Mouse (Mus musculus): Measurements from ENCODE around the gene Hist1h2bh. TPM values are rescaled to one million over a fixed set of nuclear protein-coding genes. Genes with fewer than 3 reads are reported as not detected.

The Hist1h2bh gene
- polyA plus RNA-seq, 1 experiment from 2014 or later, result 1.6 TPM

DNA sequence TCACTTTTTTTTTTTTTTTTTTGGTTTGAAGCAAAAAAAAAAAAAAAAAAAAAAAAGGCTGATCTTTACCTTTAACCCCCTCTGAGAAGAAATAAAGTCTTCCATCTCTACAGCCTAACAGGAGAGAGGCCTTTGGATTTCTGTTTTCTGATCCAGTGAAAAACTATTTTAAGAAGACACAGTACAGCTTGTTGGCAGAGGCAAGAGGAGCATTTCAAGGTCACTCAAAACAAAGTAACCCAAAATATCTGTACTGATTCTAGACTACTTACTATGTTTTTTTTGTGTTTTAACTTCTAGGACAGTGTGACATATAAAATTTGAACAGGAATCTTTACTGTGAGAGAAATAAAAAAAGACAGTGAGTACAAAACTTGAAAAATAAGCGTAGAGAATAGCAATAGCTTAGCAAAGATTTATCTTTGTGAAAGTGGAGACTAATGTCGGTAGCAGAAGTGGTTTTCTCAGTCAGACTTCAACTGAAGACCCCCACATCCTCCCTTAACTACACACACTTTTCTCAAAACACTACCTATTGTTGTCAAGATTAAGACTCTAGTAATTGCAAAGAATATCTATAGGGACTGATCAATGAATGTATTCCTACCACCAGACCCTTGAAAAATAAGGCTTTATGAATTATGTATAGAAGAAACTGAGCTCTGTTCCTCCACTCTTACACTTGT is 13.6 kb downstream of the Hist1h2bh start:
- Histone ChIP-seq H3K9me3 (ENCODE audit: control insufficient read depth, low read length) (no peaks in the 10 kb centered on the region), H3K36me3 (ENCODE audit: control insufficient read depth, insufficient read depth, low read length) (no peaks in the 10 kb centered on the region), H3K27ac (ENCODE audit: low read depth, low read length) (peak overlapping the region; percentile 100; the same call in 1 of the 2 replicates), H3K27me3 (replicated peaks; ENCODE audit: control insufficient read depth, insufficient read depth, low read length) (no peaks in the 10 kb centered on the region), H3K4me3 (ENCODE audit: low read depth, low read length) (peak overlapping the region; percentile 65), H3K4me2 (peak overlapping the region; percentile 88), H3K9ac (ENCODE audit: low read depth, low read length) (peak overlapping the region; percentile 94), H3K4me1 (replicated peaks; ENCODE audit: control insufficient read depth, insufficient read depth, low read length) (peaks cover 17% of the 10 kb centered on the region)
- DNase-seq (ENCODE audit: low spot score) (no peak), ATAC-seq (replicated peaks; ENCODE audit: low FRiP score) (no peak)
- WGBS, result 22% methylated on average over 2 of the region's 2 CpGs

DNA sequence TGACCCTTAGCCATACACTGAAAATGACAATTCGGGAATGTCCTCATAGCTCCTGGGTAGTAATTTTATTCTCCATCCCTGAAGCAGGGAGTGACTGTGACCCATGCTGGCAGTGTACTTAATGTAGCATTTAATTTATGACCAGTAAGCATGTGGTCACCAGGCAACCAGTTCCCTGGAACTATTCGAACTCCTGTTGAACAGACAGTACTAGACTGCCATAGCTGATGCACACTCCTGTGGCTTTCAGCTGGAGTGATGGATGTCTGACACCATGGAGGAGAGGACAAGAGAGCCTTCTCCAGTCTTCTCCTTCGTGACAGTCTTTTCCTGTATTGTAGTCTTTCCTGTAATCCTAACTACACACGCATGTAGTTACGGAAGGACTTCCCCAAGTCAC is 14.2 kb downstream of the Hist1h2bh start:
- no peak overlapping the region; the same call in 1 of the 2 replicates for H3K27ac ChIP-seq (ENCODE audit: low read depth, low read length)
- no peaks in the 10 kb centered on the region for H3K36me3 ChIP-seq (ENCODE audit: control insufficient read depth, insufficient read depth, low read length)
- no peak overlapping the region for H3K9ac ChIP-seq (ENCODE audit: low read depth, low read length)
- H3K4me2 ChIP-seq, result peak overlapping the region; percentile 25; the same call in 1 of the 2 replicates
- no peaks in the 10 kb centered on the region for H3K27me3 ChIP-seq (replicated peaks; ENCODE audit: control insufficient read depth, insufficient read depth, low read length)
- no peak overlapping the region for H3K4me3 ChIP-seq (ENCODE audit: low read depth, low read length)
- no peak for DNase-seq (ENCODE audit: low spot score)
- no peaks in the 10 kb centered on the region for H3K9me3 ChIP-seq (ENCODE audit: control insufficient read depth, low read length)
- H3K4me1 ChIP-seq (replicated peaks; ENCODE audit: control insufficient read depth, insufficient read depth, low read length), result peaks cover 17% of the 10 kb centered on the region
- no peak for ATAC-seq (replicated peaks; ENCODE audit: low FRiP score)
- 80% methylated on average over 5 of the region's 5 CpGs for WGBS

DNA sequence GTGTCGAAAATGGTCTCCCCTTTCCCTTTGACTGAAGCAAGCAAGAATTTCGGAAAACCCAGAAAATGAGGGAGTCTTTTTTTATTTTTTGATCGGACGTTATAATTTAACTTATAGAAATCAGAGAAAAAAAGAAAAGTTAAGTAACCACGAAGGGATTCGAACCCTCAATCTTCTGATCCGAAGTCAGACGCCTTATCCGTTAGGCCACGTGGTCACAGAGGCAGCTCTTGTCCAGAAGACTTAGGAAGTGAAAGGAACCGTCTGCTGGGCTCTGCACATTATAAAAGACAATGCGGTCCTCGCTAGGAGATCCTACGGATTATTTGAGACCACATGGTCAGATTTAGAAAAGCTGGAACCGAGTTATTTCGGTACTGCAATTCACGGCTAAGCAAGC is 16.9 kb downstream of the Hist1h2bh start:
- no peaks in the 10 kb centered on the region for H3K9me3 ChIP-seq (ENCODE audit: control insufficient read depth, low read length)
- H3K4me2 ChIP-seq, result peak overlapping the region; percentile 71
- DNase-seq (ENCODE audit: low spot score), result peak; percentile 90
- WGBS, result under 1% methylated on average over 17 of the region's 17 CpGs
- H3K27ac ChIP-seq (ENCODE audit: low read depth, low read length), result peak overlapping the region; percentile 11; the same call in 1 of the 2 replicates
- H3K4me3 ChIP-seq (ENCODE audit: low read depth, low read length), result peak overlapping the region; percentile 50
- H3K9ac ChIP-seq (ENCODE audit: low read depth, low read length), result peak overlapping the region; percentile 58
- ATAC-seq (replicated peaks; ENCODE audit: low FRiP score), result 0 out of 2 replicates have a peak, but pooled peaks have one; percentile 24
- H3K36me3 ChIP-seq (ENCODE audit: control insufficient read depth, insufficient read depth, low read length), result no peaks in the 10 kb centered on the region
- peaks cover 15% of the 10 kb centered on the region for H3K4me1 ChIP-seq (replicated peaks; ENCODE audit: control insufficient read depth, insufficient read depth, low read length)
- H3K27me3 ChIP-seq (replicated peaks; ENCODE audit: control insufficient read depth, insufficient read depth, low read length), result no peaks in the 10 kb centered on the region

DNA sequence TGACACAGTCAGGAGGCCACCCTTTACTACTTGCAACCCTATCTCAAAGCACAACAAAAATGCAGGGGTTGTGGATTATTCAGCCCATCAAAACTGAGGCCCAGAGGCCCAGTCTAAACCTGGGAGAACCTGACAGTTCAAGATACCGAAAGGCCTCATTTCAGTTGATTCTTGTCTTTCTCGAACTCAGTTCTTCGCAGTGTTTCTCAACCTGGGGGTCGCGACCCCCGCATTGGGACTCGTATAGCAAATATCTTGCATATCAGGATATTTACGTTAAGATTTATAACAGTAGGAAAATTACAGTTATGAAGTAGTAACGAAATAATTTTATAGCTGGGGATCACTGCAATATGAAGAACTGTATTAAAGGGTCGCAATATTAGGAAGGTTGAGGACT is 17.3 kb downstream of the Hist1h2bh start:
- Histone ChIP-seq H3K9ac (ENCODE audit: low read depth, low read length) (peak overlapping the region; percentile 1), H3K4me2 (peak overlapping the region; percentile 71), H3K27ac (ENCODE audit: low read depth, low read length) (peak overlapping the region; percentile 2; the same call in 1 of the 2 replicates), H3K4me3 (ENCODE audit: low read depth, low read length) (peak overlapping the region; percentile 50), H3K36me3 (ENCODE audit: control insufficient read depth, insufficient read depth, low read length) (no peaks in the 10 kb centered on the region), H3K4me1 (replicated peaks; ENCODE audit: control insufficient read depth, insufficient read depth, low read length) (peaks cover 19% of the 10 kb centered on the region), H3K27me3 (replicated peaks; ENCODE audit: control insufficient read depth, insufficient read depth, low read length) (no peaks in the 10 kb centered on the region), H3K9me3 (ENCODE audit: control insufficient read depth, low read length) (no peaks in the 10 kb centered on the region)
- DNase-seq (ENCODE audit: low spot score) (no peak), ATAC-seq (replicated peaks; ENCODE audit: low FRiP score) (no peak)
- 2% methylated on average over 10 of the region's 10 CpGs for WGBS

DNA sequence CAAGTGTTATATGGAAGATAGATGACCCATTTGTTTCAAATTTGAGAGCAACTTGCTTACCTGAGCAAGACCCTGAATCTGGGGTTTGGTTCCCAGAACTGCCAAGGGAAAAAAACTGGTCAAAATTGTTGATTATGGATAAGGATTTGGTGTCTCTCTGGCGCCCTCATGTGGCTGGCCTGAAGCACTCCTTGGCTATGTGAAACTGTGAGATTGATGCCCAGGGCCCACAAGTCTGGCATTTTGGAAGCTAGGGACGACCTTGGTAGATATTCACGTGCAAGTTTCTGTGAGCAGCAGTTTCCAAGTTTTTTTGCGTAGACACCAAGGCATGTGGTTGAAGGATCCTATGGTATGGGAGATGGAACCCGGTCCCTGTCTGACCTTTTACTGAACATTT is 18.5 kb downstream of the Hist1h2bh start:
- ATAC-seq (replicated peaks; ENCODE audit: low FRiP score), result no peak

DNA sequence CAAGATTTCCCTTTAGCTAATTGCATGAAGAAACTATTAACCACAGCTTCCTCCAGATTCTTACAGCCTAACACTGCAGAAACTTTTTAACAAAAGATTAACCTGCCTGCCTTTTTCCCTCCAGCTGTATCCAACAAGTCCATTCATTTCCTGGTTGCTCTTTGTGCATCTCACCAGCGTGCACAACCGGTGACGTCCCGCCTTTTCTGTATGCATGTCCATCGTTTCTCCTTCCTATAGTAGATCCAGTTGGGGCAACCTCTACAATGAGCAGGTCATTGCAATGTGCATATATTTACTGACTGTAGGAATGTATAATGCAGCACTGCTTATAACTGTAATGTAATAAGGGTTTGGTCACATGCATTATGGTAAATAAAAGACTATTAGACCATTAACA is 19.2 kb downstream of the Hist1h2bh start:
- DNase-seq (ENCODE audit: low spot score) (no peak), ATAC-seq (replicated peaks; ENCODE audit: low FRiP score) (no peak)
- Histone ChIP-seq H3K36me3 (ENCODE audit: control insufficient read depth, insufficient read depth, low read length) (no peaks in the 10 kb centered on the region), H3K9me3 (ENCODE audit: control insufficient read depth, low read length) (no peaks in the 10 kb centered on the region), H3K9ac (ENCODE audit: low read depth, low read length) (no peak overlapping the region), H3K4me1 (replicated peaks; ENCODE audit: control insufficient read depth, insufficient read depth, low read length) (peaks cover 23% of the 10 kb centered on the region), H3K27ac (ENCODE audit: low read depth, low read length) (no peak overlapping the region), H3K4me2 (peak overlapping the region; percentile 40; the same call in 1 of the 2 replicates), H3K4me3 (ENCODE audit: low read depth, low read length) (no peak overlapping the region), H3K27me3 (replicated peaks; ENCODE audit: control insufficient read depth, insufficient read depth, low read length) (no peaks in the 10 kb centered on the region)
- WGBS, result 44% methylated on average over 5 of the region's 5 CpGs

More for the DNA sequence above, 18.5 kb downstream of the Hist1h2bh start:
- Histone ChIP-seq H3K4me2 (peak overlapping the region; percentile 31), H3K9me3 (ENCODE audit: control insufficient read depth, low read length) (no peaks in the 10 kb centered on the region), H3K4me3 (ENCODE audit: low read depth, low read length) (no peak overlapping the region), H3K36me3 (ENCODE audit: control insufficient read depth, insufficient read depth, low read length) (no peaks in the 10 kb centered on the region), H3K4me1 (replicated peaks; ENCODE audit: control insufficient read depth, insufficient read depth, low read length) (peaks cover 25% of the 10 kb centered on the region), H3K27me3 (replicated peaks; ENCODE audit: control insufficient read depth, insufficient read depth, low read length) (no peaks in the 10 kb centered on the region), H3K27ac (ENCODE audit: low read depth, low read length) (no peak overlapping the region), H3K9ac (ENCODE audit: low read depth, low read length) (no peak overlapping the region)
- DNase-seq (ENCODE audit: low spot score), result peak; percentile 78
- 8% methylated on average over 5 of the region's 5 CpGs for WGBS

DNA sequence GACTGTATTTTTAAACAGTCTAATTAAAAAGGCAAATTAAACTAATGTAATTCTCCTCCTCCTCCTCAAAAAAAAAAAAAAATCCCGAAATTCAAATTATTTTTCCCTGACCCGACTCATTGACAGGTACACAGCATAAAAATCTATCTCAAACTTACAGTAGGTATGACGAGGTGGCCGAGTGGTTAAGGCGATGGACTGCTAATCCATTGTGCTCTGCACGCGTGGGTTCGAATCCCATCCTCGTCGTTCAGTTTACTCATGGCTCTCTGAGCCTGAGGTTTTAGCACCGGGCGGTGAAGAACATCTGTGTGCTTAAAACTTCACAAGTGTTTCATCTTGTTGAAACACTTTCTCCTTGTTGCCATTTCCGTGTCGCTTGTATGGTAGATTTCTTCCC is 21.5 kb downstream of the Hist1h2bh start:
- H3K9ac ChIP-seq (ENCODE audit: low read depth, low read length), result no peak overlapping the region
- H3K36me3 ChIP-seq (ENCODE audit: control insufficient read depth, insufficient read depth, low read length), result no peaks in the 10 kb centered on the region
- H3K4me2 ChIP-seq, result peak overlapping the region; percentile 92
- DNase-seq (ENCODE audit: low spot score), result peak; percentile 72
- H3K9me3 ChIP-seq (ENCODE audit: control insufficient read depth, low read length), result no peaks in the 10 kb centered on the region
- H3K27me3 ChIP-seq (replicated peaks; ENCODE audit: control insufficient read depth, insufficient read depth, low read length), result no peaks in the 10 kb centered on the region
- H3K27ac ChIP-seq (ENCODE audit: low read depth, low read length), result no peak overlapping the region
- ATAC-seq (replicated peaks; ENCODE audit: low FRiP score), result peak; percentile 56
- H3K4me3 ChIP-seq (ENCODE audit: low read depth, low read length), result peak overlapping the region; percentile 31
- under 1% methylated on average over 14 of the region's 14 CpGs for WGBS
- H3K4me1 ChIP-seq (replicated peaks; ENCODE audit: control insufficient read depth, insufficient read depth, low read length), result peaks cover 18% of the 10 kb centered on the region

DNA sequence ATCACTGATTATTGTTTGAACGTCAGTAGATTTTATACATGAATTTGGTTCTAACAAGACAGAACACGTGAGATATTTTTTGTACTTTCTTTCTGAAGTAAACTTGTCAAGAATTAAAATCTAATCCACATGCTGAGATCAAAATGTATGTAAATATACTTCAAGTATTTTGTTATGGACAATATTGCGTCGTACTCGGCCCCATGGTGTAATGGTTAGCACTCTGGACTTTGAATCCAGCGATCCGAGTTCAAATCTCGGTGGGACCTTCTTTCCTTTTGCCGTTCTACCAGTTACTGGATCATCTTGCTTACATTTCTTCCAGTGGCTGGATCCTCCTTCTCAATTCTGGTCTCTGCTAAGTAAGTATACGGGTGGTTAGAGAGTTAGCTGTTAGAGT is 23.8 kb downstream of the Hist1h2bh start:
- Histone ChIP-seq H3K27ac (ENCODE audit: low read depth, low read length) (peak overlapping the region; percentile 56; the same call in 1 of the 2 replicates), H3K9ac (ENCODE audit: low read depth, low read length) (0 out of 2 replicates have a peak overlapping the region, but pooled peaks have one; percentile 26), H3K27me3 (replicated peaks; ENCODE audit: control insufficient read depth, insufficient read depth, low read length) (no peaks in the 10 kb centered on the region), H3K9me3 (ENCODE audit: control insufficient read depth, low read length) (no peaks in the 10 kb centered on the region), H3K36me3 (ENCODE audit: control insufficient read depth, insufficient read depth, low read length) (no peaks in the 10 kb centered on the region), H3K4me1 (replicated peaks; ENCODE audit: control insufficient read depth, insufficient read depth, low read length) (peaks cover 16% of the 10 kb centered on the region), H3K4me2 (peak overlapping the region; percentile 92), H3K4me3 (ENCODE audit: low read depth, low read length) (peak overlapping the region; percentile 58)
- peak; percentile 62 for ATAC-seq (replicated peaks; ENCODE audit: low FRiP score)
- no peak for DNase-seq (ENCODE audit: low spot score)
- WGBS, result under 1% methylated on average over 10 of the region's 10 CpGs

DNA sequence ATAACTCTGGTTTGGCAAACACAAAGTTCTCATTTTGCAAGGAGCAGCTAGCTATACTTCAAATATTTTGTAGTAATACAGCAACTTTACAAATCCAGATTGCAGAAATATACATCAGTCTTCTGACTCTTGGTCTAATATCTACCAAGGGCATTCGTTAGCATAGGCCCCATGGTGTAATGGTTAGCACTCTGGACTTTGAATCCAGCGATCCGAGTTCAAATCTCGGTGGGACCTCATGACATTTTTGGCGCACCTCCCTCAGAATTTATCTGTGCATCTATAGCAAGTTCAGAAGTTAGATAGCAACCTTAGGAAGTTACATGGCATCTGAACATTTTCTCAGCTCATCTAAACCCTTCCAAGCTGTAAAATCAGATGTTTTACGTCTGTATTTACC is 24.3 kb downstream of the Hist1h2bh start:
- ATAC-seq (replicated peaks; ENCODE audit: low FRiP score) (peak; percentile 68), DNase-seq (ENCODE audit: low spot score) (peak; percentile 76)
- H3K9me3 ChIP-seq (ENCODE audit: control insufficient read depth, low read length), result no peaks in the 10 kb centered on the region
- 0 out of 2 replicates have a peak overlapping the region, but pooled peaks have one; percentile 26 for H3K9ac ChIP-seq (ENCODE audit: low read depth, low read length)
- WGBS, result under 1% methylated on average over 6 of the region's 6 CpGs
- no peaks in the 10 kb centered on the region for H3K27me3 ChIP-seq (replicated peaks; ENCODE audit: control insufficient read depth, insufficient read depth, low read length)
- no peaks in the 10 kb centered on the region for H3K36me3 ChIP-seq (ENCODE audit: control insufficient read depth, insufficient read depth, low read length)
- H3K4me3 ChIP-seq (ENCODE audit: low read depth, low read length), result peak overlapping the region; percentile 58
- peaks cover 16% of the 10 kb centered on the region for H3K4me1 ChIP-seq (replicated peaks; ENCODE audit: control insufficient read depth, insufficient read depth, low read length)
- peak overlapping the region; percentile 92 for H3K4me2 ChIP-seq
- H3K27ac ChIP-seq (ENCODE audit: low read depth, low read length), result peak overlapping the region; percentile 56; the same call in 1 of the 2 replicates

Data from liver, embryonic 11.5 days (tissue).